Mouse (Mus musculus) heart, embryonic 13.5 days (tissue): Measurements from ENCODE around the gene Olfr462. TPM values are rescaled to one million over a fixed set of nuclear protein-coding genes. Genes with fewer than 3 reads are reported as not detected.
A peak's percentile ranks its signal among the peaks of the same experiment; 100 is the strongest.
"Not testable (repeated sequence)": the region's sequence is repeated elsewhere in the genome, so short reads cannot be mapped to it uniquely, and the experiment has no call there.

Source experiments
- ATAC-seq: fragments of 200-750 bp; cut with Nextera tagmentation; 2 replicates; pipeline ENCODE4 v1.8.0; 2017; ENCODE audit warnings: moderate TSS enrichment; ENCODE audit not compliant: insufficient number of reproducible peaks, low FRiP score, low TSS enrichment; ENCODE audit errors: extremely low read depth
- H3K27ac ChIP-seq: fragments of 300-500 bp; sonication (generic); replicated peaks from 2 replicates; pipeline ENCODE4 v1.5.1; 2015; ENCODE audit warnings: moderate library complexity, mild to moderate bottlenecking, inconsistent platforms
- H3K27me3 ChIP-seq: fragments of 300-500 bp; sonication (generic); replicated peaks from 2 replicates; pipeline ENCODE4 v1.6.1; 2015; ENCODE audit warnings: mild to moderate bottlenecking, inconsistent platforms
- H3K36me3 ChIP-seq: fragments of 300-500 bp; sonication (generic); 2 replicates; pipeline ENCODE4 v1.6.1; 2015; ENCODE audit warnings: mild to moderate bottlenecking, inconsistent platforms
- H3K4me1 ChIP-seq: fragments of 300-500 bp; sonication (generic); 2 replicates; pipeline ENCODE4 v1.6.1; 2015; ENCODE audit warnings: inconsistent platforms
- H3K4me2 ChIP-seq: fragments of 300-500 bp; sonication (generic); 2 replicates; pipeline ENCODE4 v1.6.1; 2015; ENCODE audit warnings: inconsistent platforms, mild to moderate bottlenecking, moderate library complexity
- H3K4me3 ChIP-seq: fragments of 300-500 bp; sonication (generic); 2 replicates; pipeline ENCODE4 v1.5.1; 2015; ENCODE audit warnings: moderate library complexity, mild to moderate bottlenecking, inconsistent platforms
- H3K9ac ChIP-seq: fragments of 300-500 bp; sonication (generic); 2 replicates; pipeline ENCODE4 v1.6.1; 2015; ENCODE audit warnings: inconsistent platforms, mild to moderate bottlenecking, moderate library complexity
- H3K9me3 ChIP-seq: fragments of 300-500 bp; sonication (generic); 2 replicates; pipeline ENCODE4 v1.6.1; 2016; ENCODE audit warnings: inconsistent platforms
- WGBS: fragments of 180-500 bp; shearing (Covaris S2); methylation state at CpG from one replicate; pipeline ENCODE4 v1.1.7; 2015; ENCODE audit warnings: mixed read lengths; 5-methylcytosine and 5-hydroxymethylcytosine counted together
- polyA plus RNA-seq: library from polyadenylated mRNA; unstranded; fragments of >200 nt; fragmentation: Nextera tagmentation; extraction: Ambion mirVana; gene quantifications from 2 replicates; pipeline ENCODE4 v1.2.1, GENCODE M21; 2015

Gene Olfr462
- polyA plus RNA-seq, 1 experiment from 2014 or later = not detected

GRCm38 (mm10) chr11:87879826-87880225 lies 12.2 kb downstream of the Olfr462 start:
- H3K36me3 ChIP-seq = no peaks in the 10 kb centered on the region
- no peak overlapping the region for H3K4me2 ChIP-seq
- no peaks in the 10 kb centered on the region for H3K4me1 ChIP-seq
- no peak overlapping the region for H3K4me3 ChIP-seq
- H3K27me3 ChIP-seq = peaks cover 31% of the 10 kb centered on the region
- ATAC-seq = no peak
- no peak overlapping the region for H3K27ac ChIP-seq
- H3K9ac ChIP-seq = no peak overlapping the region
- H3K9me3 ChIP-seq = no peaks in the 10 kb centered on the region
- 78% methylated on average over 9 of the region's 9 CpGs for WGBS

GRCm38 (mm10) chr11:87875436-87875835 lies 16.6 kb downstream of the Olfr462 start, which contains the start of gene Epx:
Epx (minus strand) TSS chr11:87875536.
- Histone ChIP-seq H3K4me1 (0 out of 2 replicates have a peak, but pooled peaks cover 6% of the 10 kb centered on the region), H3K4me3 (no peak within 1 kb of the TSS), H3K9me3 (no peaks in the 10 kb centered on the region), H3K36me3 (no peaks in the 10 kb centered on the region), H3K27ac (no peak within 1 kb of the TSS), H3K27me3 (peaks cover 43% of the 10 kb centered on the region), H3K4me2 (no peak within 1 kb of the TSS), H3K9ac (no peak within 1 kb of the TSS)
- ATAC-seq = no peak
- 77% methylated on average over 6 of the region's 6 CpGs for WGBS

GRCm38 (mm10) chr11:87871766-87872165 lies 20.3 kb downstream of the Olfr462 start:
- H3K9me3 ChIP-seq = no peaks in the 10 kb centered on the region
- H3K27ac ChIP-seq = no peak overlapping the region
- H3K4me3 ChIP-seq = no peak overlapping the region
- ATAC-seq = no peak
- 32% methylated on average over 8 of the region's 8 CpGs for WGBS
- H3K9ac ChIP-seq = no peak overlapping the region
- no peaks in the 10 kb centered on the region for H3K36me3 ChIP-seq
- H3K4me1 ChIP-seq = 0 out of 2 replicates have a peak, but pooled peaks cover 6% of the 10 kb centered on the region
- H3K4me2 ChIP-seq = no peak overlapping the region
- H3K27me3 ChIP-seq = peaks cover 37% of the 10 kb centered on the region

- WGBS = 66% methylated on average over 2 of the region's 2 CpGs
Observed at GRCm38 (mm10) chr11:87870096-87870495, 22.0 kb downstream of the Olfr462 start.

GRCm38 (mm10) chr11:87866891-87867290 lies 25.2 kb downstream of the Olfr462 start:
- not testable (repeated sequence) for H3K4me1 ChIP-seq, H3K27me3 ChIP-seq, H3K4me3 ChIP-seq, H3K9ac ChIP-seq, H3K27ac ChIP-seq, H3K9me3 ChIP-seq, ATAC-seq, H3K4me2 ChIP-seq
- 74% methylated on average over 1 of the region's 2 CpGs for WGBS
- H3K36me3 ChIP-seq = peaks cover 14% of the 10 kb centered on the region

More at GRCm38 (mm10) chr11:87870096-87870495, 22.0 kb downstream of the Olfr462 start:
- Histone ChIP-seq H3K27ac (no peak overlapping the region), H3K4me2 (no peak overlapping the region), H3K36me3 (no peaks in the 10 kb centered on the region), H3K9ac (no peak overlapping the region), H3K9me3 (no peaks in the 10 kb centered on the region), H3K4me1 (peaks cover 6% of the 10 kb centered on the region; the same call in 1 of the 2 replicates), H3K27me3 (peaks cover 23% of the 10 kb centered on the region; the same call in 1 of the 2 replicates), H3K4me3 (no peak overlapping the region)
- no peak for ATAC-seq

- Histone ChIP-seq H3K36me3 (peaks cover 40% of the 10 kb centered on the region), H3K9me3 (no peaks in the 10 kb centered on the region), H3K4me1 (peaks cover 12% of the 10 kb centered on the region), H3K4me2 (no peak overlapping the region), H3K9ac (no peak overlapping the region), H3K27me3 (no peaks in the 10 kb centered on the region), H3K27ac (no peak overlapping the region), H3K4me3 (no peak overlapping the region)
- no peak for ATAC-seq
- 79% methylated on average over 13 of the region's 13 CpGs for WGBS
Observed at GRCm38 (mm10) chr11:87862805-87863204, 29.3 kb downstream of the Olfr462 start.

GRCm38 (mm10) chr11:87860426-87860825 lies 31.6 kb downstream of the Olfr462 start:
- ATAC-seq = no peak
- no peaks in the 10 kb centered on the region for H3K9me3 ChIP-seq
- H3K27me3 ChIP-seq = no peaks in the 10 kb centered on the region
- no peak overlapping the region; the same call in 1 of the 2 replicates for H3K9ac ChIP-seq
- H3K4me3 ChIP-seq = no peak overlapping the region
- peaks cover 12% of the 10 kb centered on the region for H3K4me1 ChIP-seq
- peaks cover 58% of the 10 kb centered on the region for H3K36me3 ChIP-seq
- no peak overlapping the region for H3K4me2 ChIP-seq
- H3K27ac ChIP-seq = no peak overlapping the region
- 76% methylated on average over 9 of the region's 9 CpGs for WGBS

GRCm38 (mm10) chr11:87859273-87859672 lies 32.8 kb downstream of the Olfr462 start:
- Histone ChIP-seq H3K9me3 (no peaks in the 10 kb centered on the region), H3K36me3 (peaks cover 58% of the 10 kb centered on the region), H3K27me3 (no peaks in the 10 kb centered on the region), H3K4me2 (no peak overlapping the region), H3K4me3 (no peak overlapping the region), H3K9ac (no peak overlapping the region), H3K27ac (no peak overlapping the region), H3K4me1 (peaks cover 12% of the 10 kb centered on the region)
- 51% methylated on average over 11 of the region's 11 CpGs for WGBS
- no peak for ATAC-seq

GRCm38 (mm10) chr11:87854550-87854949 lies 37.5 kb downstream of the Olfr462 start:
- no peak overlapping the region for H3K9ac ChIP-seq
- no peak for ATAC-seq
- no peak overlapping the region for H3K4me2 ChIP-seq
- peaks cover 10% of the 10 kb centered on the region for H3K4me1 ChIP-seq
- no peaks in the 10 kb centered on the region for H3K9me3 ChIP-seq
- H3K27ac ChIP-seq = no peak overlapping the region
- H3K4me3 ChIP-seq = no peak overlapping the region
- H3K36me3 ChIP-seq = peaks cover 27% of the 10 kb centered on the region
- H3K27me3 ChIP-seq = no peaks in the 10 kb centered on the region
- WGBS = 81% methylated on average over 7 of the region's 7 CpGs

GRCm38 (mm10) chr11:87853597-87853954 lies 38.5 kb downstream of the Olfr462 start:
- Histone ChIP-seq H3K27ac (peak overlapping the region; percentile 6; the same call in 1 of the 2 replicates), H3K27me3 (no peaks in the 10 kb centered on the region), H3K9me3 (no peaks in the 10 kb centered on the region), H3K4me2 (peak overlapping the region; percentile 79), H3K4me3 (peak overlapping the region; percentile 60), H3K36me3 (peaks cover 25% of the 10 kb centered on the region), H3K9ac (peak overlapping the region; percentile 72), H3K4me1 (peaks cover 10% of the 10 kb centered on the region)
- WGBS = 42% methylated on average over 8 of the region's 8 CpGs
- ATAC-seq = no peak

GRCm38 (mm10) chr11:87852690-87853596 lies 39.1 kb downstream of the Olfr462 start, which contains the start of gene Mks1:
Mks1 (plus strand) TSS chr11:87853215.
- H3K27me3 ChIP-seq = no peaks in the 10 kb centered on the region
- H3K9me3 ChIP-seq = no peaks in the 10 kb centered on the region
- WGBS = 5% methylated on average over 40 of the region's 40 CpGs
- H3K36me3 ChIP-seq = peaks cover 19% of the 10 kb centered on the region
- ATAC-seq = peak; percentile 75; the same call in 1 of the 2 replicates
- H3K9ac ChIP-seq = peak within 1 kb of the TSS; percentile 72
- peaks cover 10% of the 10 kb centered on the region for H3K4me1 ChIP-seq
- H3K27ac ChIP-seq = peak within 1 kb of the TSS; percentile 6; the same call in 1 of the 2 replicates
- peak within 1 kb of the TSS; percentile 60 for H3K4me3 ChIP-seq
- peak within 1 kb of the TSS; percentile 79 for H3K4me2 ChIP-seq
